Mouse (Mus musculus) myocyte (in vitro differentiated cells): ENCODE results near the gene Fyn. TPM values are rescaled to one million over a fixed set of nuclear protein-coding genes. Genes with fewer than 3 reads are reported as not detected.
A peak's percentile ranks its signal among the peaks of the same experiment; 100 is the strongest.

ENCODE experiments used
- H3K27me3 ChIP-seq: one replicate; pipeline ENCODE4 v1.6.1; 2011; ENCODE audit not compliant: control insufficient read depth, insufficient read depth, insufficient read length
- H3K36me3 ChIP-seq: one replicate; pipeline ENCODE4 v1.6.1; 2011; ENCODE audit not compliant: control insufficient read depth, insufficient read depth
- H3K4me2 ChIP-seq: one replicate; pipeline ENCODE4 v1.6.1; 2011; ENCODE audit warnings: low read depth, control low read depth
- H3K4me3 ChIP-seq: one replicate; pipeline ENCODE4 v1.5.1; 2011; ENCODE audit warnings: mild to moderate bottlenecking, control low read depth, moderate library complexity
- H3K79me2 ChIP-seq: one replicate; pipeline ENCODE4 v1.6.1; 2011; ENCODE audit not compliant: control insufficient read depth, insufficient read depth
- H3ac ChIP-seq: one replicate; pipeline ENCODE4 v1.6.1; 2011; ENCODE audit not compliant: control insufficient read depth, insufficient read length
- CEBPB ChIP-seq: IDR thresholded peaks from 2 replicates; pipeline ENCODE4 v1.6.1; 2011; ENCODE audit warnings: mild to moderate bottlenecking, moderate library complexity; ENCODE audit not compliant: poor library complexity, insufficient read depth, severe bottlenecking
- E2F4 ChIP-seq: IDR thresholded peaks from one replicate; pipeline ENCODE4 v1.6.1; 2011; ENCODE audit warnings: mild to moderate bottlenecking, control low read depth, moderate library complexity; ENCODE audit not compliant: insufficient read depth
- MAX ChIP-seq: IDR thresholded peaks from one replicate; pipeline ENCODE4 v1.6.1; 2011; ENCODE audit warnings: low read depth, mild to moderate bottlenecking, control low read depth
- MYOD1 ChIP-seq, 3 experiments: IDR thresholded peaks; one replicate each; pipeline ENCODE4 v1.6.1; 2011; ENCODE audit warnings: control low read depth in 2 of 3, low read depth in 2 of 3, mild to moderate bottlenecking in 2 of 3, moderate library complexity in 1 of 3; ENCODE audit not compliant: insufficient read length in 2 of 3, control insufficient read depth in 1 of 3
- MYOG ChIP-seq, 3 experiments: IDR thresholded peaks; one replicate each; pipeline ENCODE4 v1.6.1; 2011; ENCODE audit warnings: control low read depth in 2 of 3, low read depth in 2 of 3, mild to moderate bottlenecking in 2 of 3; ENCODE audit not compliant: insufficient read length in 2 of 3, control insufficient read depth in 1 of 3, insufficient read depth in 1 of 3
- POLR2A ChIP-seq: IDR thresholded peaks from one replicate; pipeline ENCODE4 v1.6.1; 2011; ENCODE audit warnings: low read depth, mild to moderate bottlenecking, control low read depth, moderate library complexity; ENCODE audit not compliant: insufficient read length
- POLR2AphosphoS2 ChIP-seq: IDR thresholded peaks from one replicate; pipeline ENCODE4 v1.6.1; 2011; ENCODE audit warnings: low read depth, control low read depth; ENCODE audit not compliant: insufficient read length
- REST ChIP-seq: IDR thresholded peaks from one replicate; pipeline ENCODE4 v1.6.1; 2011; ENCODE audit warnings: mild to moderate bottlenecking, control low read depth, moderate library complexity; ENCODE audit not compliant: insufficient read depth, insufficient read length
- SRF ChIP-seq: IDR thresholded peaks from one replicate; pipeline ENCODE4 v1.6.1; 2011; ENCODE audit warnings: low read depth; ENCODE audit not compliant: control insufficient read depth, insufficient read length
- TCF12 ChIP-seq: IDR thresholded peaks from one replicate; pipeline ENCODE4 v1.6.1; 2011; ENCODE audit warnings: mild to moderate bottlenecking, control low read depth; ENCODE audit not compliant: poor library complexity, insufficient read depth, severe bottlenecking
- TCF3 ChIP-seq: IDR thresholded peaks from one replicate; pipeline ENCODE4 v1.6.1; 2011; ENCODE audit warnings: low read depth, control low read depth; ENCODE audit not compliant: insufficient read length
- USF1 ChIP-seq: IDR thresholded peaks from one replicate; pipeline ENCODE4 v1.6.1; 2011; ENCODE audit warnings: low read depth, mild to moderate bottlenecking, control low read depth, moderate library complexity
- polyA plus RNA-seq: library from polyadenylated mRNA; unstranded; fragments of >200 nt; fragmentation: generic; extraction: Trizol; gene quantifications from one replicate; pipeline ENCODE4 v1.2.1, GENCODE M21; 2012; ENCODE audit warnings: missing spikeins

Gene Fyn
- polyA plus RNA-seq, 1 experiment, result 148 TPM

DNA sequence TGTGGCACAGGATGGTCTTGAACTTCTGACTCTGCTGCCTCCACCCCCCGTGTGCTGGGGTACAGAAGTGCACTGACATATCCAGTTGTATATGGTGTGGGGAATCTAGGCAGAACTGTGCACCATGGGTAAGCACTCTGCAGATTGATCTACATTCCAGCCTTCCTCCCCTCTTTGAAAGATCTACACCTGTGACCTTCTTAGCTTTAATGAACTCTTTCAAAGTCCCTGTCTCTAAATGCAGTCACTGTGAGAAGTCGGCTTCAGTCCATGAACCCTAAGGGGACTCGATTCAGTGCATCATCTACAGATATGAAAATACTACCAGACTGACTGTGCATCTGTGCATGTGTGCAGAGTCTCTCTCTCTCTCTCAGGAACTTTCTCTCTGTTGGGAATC lies 99.9 kb downstream of the Fyn start:
- no peak for TF ChIP-seq SRF
- TF ChIP-seq MYOD1 (IDR thresholded peaks at IDR 0.05; ENCODE audit: control insufficient read depth in 1 of 3, insufficient read length in 2 of 3, low read depth in 2 of 3), result no peak
- TF ChIP-seq USF1, result no peak
- TF ChIP-seq POLR2A, result no peak
- no peak for TF ChIP-seq POLR2AphosphoS2
- TF ChIP-seq TCF3, result no peak
- no peak for TF ChIP-seq REST
- no peak for TF ChIP-seq TCF12
- no peak for TF ChIP-seq CEBPB
- no peak for TF ChIP-seq MAX
- TF ChIP-seq E2F4, result no peak
- no peak for TF ChIP-seq MYOG (IDR thresholded peaks at IDR 0.05; ENCODE audit: control insufficient read depth in 1 of 3, insufficient read depth in 1 of 3, insufficient read length in 2 of 3, low read depth in 2 of 3)
- Histone ChIP-seq H3K4me3 (no peak overlapping the region), H3K27me3 (no peaks in the 10 kb centered on the region), H3K79me2 (peaks cover 54% of the 10 kb centered on the region), H3ac (no peak overlapping the region), H3K4me2 (no peak overlapping the region), H3K36me3 (peaks cover 7% of the 10 kb centered on the region)

DNA sequence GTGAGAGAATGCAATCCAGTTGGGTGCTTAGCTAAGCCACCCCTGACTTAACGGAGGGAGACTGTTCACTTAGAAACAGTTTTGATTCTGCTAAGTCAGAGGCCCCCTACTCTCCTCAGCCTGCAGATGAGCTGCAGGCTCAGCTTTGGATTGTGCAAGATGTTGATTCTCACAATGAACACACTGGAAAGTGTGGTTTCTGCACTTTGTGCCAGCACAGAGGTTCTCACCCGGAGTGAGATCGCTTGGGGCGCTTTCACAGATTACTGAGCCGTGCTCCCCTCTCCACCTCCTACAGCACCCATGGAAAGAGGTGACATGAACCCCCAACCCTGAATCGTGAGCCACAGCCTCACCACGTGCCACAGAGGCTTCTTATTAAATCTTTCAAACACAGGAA lies 100.7 kb downstream of the Fyn start:
- TF ChIP-seq REST, result no peak
- TF ChIP-seq POLR2AphosphoS2, result no peak
- no peak for TF ChIP-seq POLR2A
- no peak for TF ChIP-seq SRF
- no peak for TF ChIP-seq E2F4
- TF ChIP-seq USF1, result no peak
- TF ChIP-seq MYOG (IDR thresholded peaks at IDR 0.05; ENCODE audit: control insufficient read depth in 1 of 3, insufficient read depth in 1 of 3, insufficient read length in 2 of 3, low read depth in 2 of 3), result no peak
- TF ChIP-seq MYOD1 (IDR thresholded peaks at IDR 0.05; ENCODE audit: control insufficient read depth in 1 of 3, insufficient read length in 2 of 3, low read depth in 2 of 3), result no peak
- TF ChIP-seq CEBPB, result no peak
- TF ChIP-seq TCF12, result no peak
- TF ChIP-seq MAX, result no peak
- no peak for TF ChIP-seq TCF3
- peaks cover 7% of the 10 kb centered on the region for H3K36me3 ChIP-seq
- H3K79me2 ChIP-seq, result peaks cover 55% of the 10 kb centered on the region
- no peaks in the 10 kb centered on the region for H3K27me3 ChIP-seq
- no peak overlapping the region for H3K4me2 ChIP-seq
- no peak overlapping the region for H3K4me3 ChIP-seq
- H3ac ChIP-seq, result no peak overlapping the region

DNA sequence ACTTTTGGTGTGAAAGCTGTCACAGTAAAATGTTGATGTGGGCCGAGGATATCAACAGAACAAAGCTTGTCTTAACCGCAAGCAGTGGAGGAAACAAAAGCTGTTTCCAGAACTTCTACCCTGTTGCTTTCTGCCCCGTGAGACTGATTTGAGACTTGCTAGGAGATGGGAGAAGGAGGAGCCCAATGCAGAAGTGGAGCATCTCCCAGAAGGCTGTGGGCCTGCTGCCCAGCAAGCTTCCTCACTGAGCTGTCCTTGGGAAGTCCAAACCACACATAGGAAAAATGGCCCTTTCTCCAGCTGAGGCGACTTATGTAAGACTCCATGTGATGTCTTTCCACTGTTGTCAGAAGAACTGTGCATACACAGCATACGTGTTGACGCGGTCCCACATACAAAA lies 101.7 kb downstream of the Fyn start:
- TF ChIP-seq CEBPB, result no peak
- no peak for TF ChIP-seq POLR2AphosphoS2
- TF ChIP-seq SRF, result no peak
- TF ChIP-seq TCF12, result no peak
- no peak for TF ChIP-seq E2F4
- no peak for TF ChIP-seq POLR2A
- TF ChIP-seq MAX, result no peak
- no peak for TF ChIP-seq TCF3
- no peak for TF ChIP-seq MYOD1 (IDR thresholded peaks at IDR 0.05; ENCODE audit: control insufficient read depth in 1 of 3, insufficient read length in 2 of 3, low read depth in 2 of 3)
- Histone ChIP-seq H3ac (no peak overlapping the region), H3K4me3 (no peak overlapping the region), H3K4me2 (no peak overlapping the region), H3K79me2 (peaks cover 64% of the 10 kb centered on the region), H3K36me3 (peaks cover 5% of the 10 kb centered on the region), H3K27me3 (no peaks in the 10 kb centered on the region)

DNA sequence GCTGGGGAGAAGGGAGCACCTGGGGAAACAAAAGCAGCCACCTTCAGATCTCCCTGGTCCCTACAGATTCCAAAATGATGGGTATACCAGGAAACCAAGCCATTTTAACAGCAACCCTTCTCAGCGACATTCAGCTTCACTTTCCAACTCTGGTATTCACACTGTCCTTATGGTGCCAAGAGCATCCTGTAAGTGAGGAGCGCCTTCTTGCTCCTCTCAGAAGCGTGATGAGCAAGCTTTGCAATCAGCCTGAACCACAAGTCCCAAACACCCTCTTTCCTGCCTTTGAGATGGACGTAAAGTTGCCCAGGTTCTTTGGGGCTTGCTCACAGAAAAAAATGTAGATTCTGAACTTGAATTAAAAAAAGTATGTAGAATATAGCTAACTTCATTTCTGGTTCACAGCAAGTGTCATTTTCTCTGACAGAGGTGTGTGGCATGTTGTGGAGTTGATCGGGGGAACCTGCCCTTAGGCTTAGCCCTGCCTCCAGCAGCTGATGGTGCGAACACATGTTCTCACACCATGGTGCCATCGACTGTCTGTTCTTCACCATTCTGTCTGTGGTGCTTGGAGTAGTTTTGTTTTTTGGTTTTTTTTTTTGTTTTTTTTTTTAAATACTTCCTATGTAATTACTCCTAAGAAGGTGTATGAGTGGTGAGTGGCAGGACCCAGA lies 102.5 kb downstream of the Fyn start:
- Histone ChIP-seq H3ac (no peak overlapping the region), H3K79me2 (peaks cover 64% of the 10 kb centered on the region), H3K4me2 (peak overlapping the region; percentile 30), H3K36me3 (no peaks in the 10 kb centered on the region), H3K27me3 (no peaks in the 10 kb centered on the region), H3K4me3 (no peak overlapping the region)
- TF ChIP-seq TCF3 (no peak), POLR2A (no peak), MYOG (IDR thresholded peaks at IDR 0.05; ENCODE audit: control insufficient read depth in 1 of 3, insufficient read depth in 1 of 3, insufficient read length in 2 of 3, low read depth in 2 of 3) (no peak), POLR2AphosphoS2 (no peak), TCF12 (no peak), E2F4 (no peak), MAX (no peak), REST (no peak), SRF (no peak), CEBPB (no peak), MYOD1 (IDR thresholded peaks at IDR 0.05; ENCODE audit: control insufficient read depth in 1 of 3, insufficient read length in 2 of 3, low read depth in 2 of 3) (no peak), USF1 (no peak)
